Mouse (Mus musculus): ENCODE data around the gene Sned1.
"Not testable (repeated sequence)": the region's sequence is repeated elsewhere in the genome, so short reads cannot be mapped to it uniquely, and the experiment has no call there.

DNA sequence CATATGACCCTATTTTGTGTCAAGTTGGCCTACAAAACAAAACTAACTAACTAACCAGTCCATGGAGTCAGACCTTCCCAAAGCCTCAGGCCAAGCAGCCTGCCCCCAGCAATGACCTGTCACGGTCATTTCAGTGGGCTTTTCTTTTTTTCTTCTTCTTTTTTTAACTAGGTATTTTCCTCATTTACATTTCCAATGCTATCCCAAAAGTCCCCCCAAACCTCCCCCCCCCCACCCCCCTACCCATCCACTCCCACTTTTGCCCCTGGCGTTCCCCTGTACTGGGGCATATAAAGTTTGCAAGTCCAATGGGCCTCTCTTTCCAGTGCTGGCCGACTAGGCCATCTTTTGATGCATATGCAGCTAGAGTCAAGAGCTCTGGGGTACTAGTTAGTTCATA lies 58.9 kb downstream of the Sned1 start:
- TF ChIP-seq POLR2AphosphoS5 (IDR thresholded peaks at IDR 0.05; ENCODE audit: insufficient replicate concordance, low read depth, low read length); CTCF (IDR thresholded peaks at IDR 0.05; ENCODE audit: low read depth, low read length); GATA1 (IDR thresholded peaks at IDR 0.05; ENCODE audit: borderline replicate concordance, low read length); TAL1 (conservative IDR thresholded peaks at IDR 0.05; ENCODE audit: low read depth, low read length): not testable (repeated sequence)
